Mouse (Mus musculus): ENCODE results near the gene Zyx.

- TF ChIP-seq GATA1 (IDR thresholded peaks at IDR 0.05; ENCODE audit: borderline replicate concordance, low read length) (no peak), FLI1 (IDR thresholded peaks at IDR 0.05; ENCODE audit: low read length) (no peak)
These were observed 2.5 kb downstream of the Zyx start for GRCm38 (mm10) chr6:42351776-42352485.

Measured in megakaryocyte, embryonic 14.5 days (primary cell).